Mouse (Mus musculus) C2C12 (cell line): ENCODE data around the gene Tubb4b. TPM values are rescaled to one million over a fixed set of nuclear protein-coding genes. Genes with fewer than 3 reads are reported as not detected.
"Not testable (repeated sequence)": the region's sequence is repeated elsewhere in the genome, so short reads cannot be mapped to it uniquely, and the experiment has no call there.

ENCODE experiments used
- H3K27me3 ChIP-seq: one replicate; pipeline ENCODE4 v1.6.1; 2011; ENCODE audit not compliant: control insufficient read depth, insufficient read depth, insufficient read length
- H3K36me3 ChIP-seq: one replicate; pipeline ENCODE4 v1.6.1; 2011; ENCODE audit not compliant: control insufficient read depth, insufficient read depth
- H3K4me3 ChIP-seq: one replicate; pipeline ENCODE4 v1.5.1; 2011; ENCODE audit warnings: mild to moderate bottlenecking, control low read depth; ENCODE audit not compliant: poor library complexity, insufficient read depth, severe bottlenecking
- H3K79me2 ChIP-seq: one replicate; pipeline ENCODE4 v1.6.1; 2011; ENCODE audit not compliant: control insufficient read depth, insufficient read depth
- H3K79me3 ChIP-seq: one replicate; pipeline ENCODE4 v1.6.1; 2011; ENCODE audit warnings: low read depth, control low read depth
- H3ac ChIP-seq: one replicate; pipeline ENCODE3; 2011; ENCODE audit warnings: low read depth; ENCODE audit not compliant: control insufficient read depth, insufficient read length
- CEBPB ChIP-seq: IDR thresholded peaks from one replicate; pipeline ENCODE4 v1.6.1; 2011; ENCODE audit warnings: low read depth, mild to moderate bottlenecking, control low read depth, moderate library complexity
- CTCF ChIP-seq: IDR thresholded peaks from one replicate; pipeline ENCODE4 v1.5.1; 2011; ENCODE audit not compliant: control insufficient read depth, insufficient read depth, insufficient read length
- FOSL1 ChIP-seq: IDR thresholded peaks from one replicate; pipeline ENCODE4 v1.8.0; 2011; ENCODE audit warnings: mild to moderate bottlenecking, low read length; ENCODE audit not compliant: poor library complexity, insufficient read depth, severe bottlenecking
- MAX ChIP-seq: IDR thresholded peaks from one replicate; pipeline ENCODE4 v1.6.1; 2011; ENCODE audit warnings: mild to moderate bottlenecking, control low read depth
- MYOD1 ChIP-seq: IDR thresholded peaks from one replicate; pipeline ENCODE4 v1.6.1; 2011; ENCODE audit warnings: low read depth; ENCODE audit not compliant: control insufficient read depth, insufficient read length
- MYOG ChIP-seq: IDR thresholded peaks from one replicate; pipeline ENCODE4 v1.6.1; 2011; ENCODE audit not compliant: control insufficient read depth, insufficient read length; ENCODE audit errors: extremely low read depth
- USF1 ChIP-seq: IDR thresholded peaks from one replicate; pipeline ENCODE4 v1.6.1; 2011; ENCODE audit warnings: low read depth, mild to moderate bottlenecking, control low read depth, moderate library complexity
- polyA plus RNA-seq: library from polyadenylated mRNA; unstranded; fragments of >200 nt; fragmentation: generic; extraction: Trizol; gene quantifications from one replicate; pipeline ENCODE4 v1.2.1, GENCODE M21; 2012; ENCODE audit warnings: missing spikeins

Gene Tubb4b
- polyA plus RNA-seq, 1 experiment = 800 TPM

GRCm38 (mm10) chr2:25262795-25263622, 38.5 kb upstream of the Tubb4b start:
- peaks cover 3% of the 10 kb centered on the region for H3K36me3 ChIP-seq
- H3K79me3 ChIP-seq = peaks cover 8% of the 10 kb centered on the region
- TF ChIP-seq CTCF (no peak), MAX (no peak), MYOG (no peak), FOSL1 (no peak), CEBPB (no peak), USF1 (no peak), MYOD1 (no peak)

GRCm38 (mm10) chr2:25262291-25262767, 37.8 kb upstream of the Tubb4b start, which contains the start of gene Tprn:
Gene Tprn, plus strand, starts transcription at chr2:25262618.
- H3K79me2 ChIP-seq = peaks cover 46% of the 10 kb centered on the region
- no peaks in the 10 kb centered on the region for H3K36me3 ChIP-seq
- peak within 1 kb of the TSS; percentile 82 for H3ac ChIP-seq
- H3K79me3 ChIP-seq = peaks cover 5% of the 10 kb centered on the region
- TF ChIP-seq USF1 = no peak
- TF ChIP-seq MAX = peak; percentile 49
- TF ChIP-seq CEBPB = no peak
- TF ChIP-seq CTCF = no peak
- H3K27me3 ChIP-seq = no peaks in the 10 kb centered on the region
- peak within 1 kb of the TSS; percentile 63 for H3K4me3 ChIP-seq

More at GRCm38 (mm10) chr2:25262795-25263622, 38.5 kb upstream of the Tubb4b start:
- H3ac ChIP-seq = peak overlapping the region; percentile 82
- peak overlapping the region; percentile 63 for H3K4me3 ChIP-seq
- peaks cover 51% of the 10 kb centered on the region for H3K79me2 ChIP-seq
- H3K27me3 ChIP-seq = no peaks in the 10 kb centered on the region

DNA sequence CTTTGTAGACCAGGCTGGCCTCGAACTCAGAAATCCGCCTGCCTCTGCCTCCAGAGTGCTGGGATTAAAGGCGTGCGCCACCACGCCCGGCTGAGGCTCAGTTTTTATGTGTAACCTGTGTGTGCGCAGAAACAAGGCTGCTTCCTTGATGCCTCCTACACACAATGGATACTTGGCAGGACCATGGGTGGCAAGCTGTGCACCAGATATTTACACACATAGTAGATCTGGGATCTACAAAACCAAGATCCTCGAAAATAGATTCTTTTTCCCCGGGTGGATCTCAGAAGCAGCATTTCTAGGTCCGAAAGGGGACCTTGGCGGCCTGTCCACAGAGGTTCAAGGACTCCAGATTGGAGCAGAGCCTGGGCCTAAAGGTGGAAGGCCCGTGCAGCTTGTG, 37.4 kb upstream of the Tubb4b start:
- Histone ChIP-seq H3K36me3 (no peaks in the 10 kb centered on the region), H3K27me3 (no peaks in the 10 kb centered on the region), H3ac (no peak overlapping the region), H3K79me2 (peaks cover 43% of the 10 kb centered on the region), H3K4me3 (peak overlapping the region; percentile 15), H3K79me3 (peaks cover 5% of the 10 kb centered on the region)
- TF ChIP-seq MYOG (no peak), FOSL1 (no peak), MYOD1 (no peak), USF1 (no peak), CTCF (no peak), MAX (no peak), CEBPB (no peak)

GRCm38 (mm10) chr2:25258887-25259286, 34.4 kb upstream of the Tubb4b start:
- no peaks in the 10 kb centered on the region for H3K27me3 ChIP-seq
- H3K79me3 ChIP-seq = peaks cover 17% of the 10 kb centered on the region
- H3K36me3 ChIP-seq = no peaks in the 10 kb centered on the region
- peaks cover 39% of the 10 kb centered on the region for H3K79me2 ChIP-seq
- no peak overlapping the region for H3ac ChIP-seq
- no peak overlapping the region for H3K4me3 ChIP-seq
- TF ChIP-seq CEBPB = no peak
- TF ChIP-seq MYOG = no peak
- TF ChIP-seq MYOD1 = no peak
- no peak for TF ChIP-seq USF1
- no peak for TF ChIP-seq FOSL1
- TF ChIP-seq CTCF = no peak
- TF ChIP-seq MAX = no peak

GRCm38 (mm10) chr2:25257250-25257649, 32.7 kb upstream of the Tubb4b start:
- H3K36me3 ChIP-seq, H3ac ChIP-seq, H3K4me3 ChIP-seq, H3K27me3 ChIP-seq: not testable (repeated sequence)
- Histone ChIP-seq H3K79me3 (peaks cover 18% of the 10 kb centered on the region), H3K79me2 (peaks cover 31% of the 10 kb centered on the region)

- H3K79me3 ChIP-seq = peaks cover 18% of the 10 kb centered on the region
- H3ac ChIP-seq, H3K27me3 ChIP-seq: not testable (repeated sequence)
- peak overlapping the region; percentile 96 for H3K4me3 ChIP-seq
- peaks cover 31% of the 10 kb centered on the region for H3K79me2 ChIP-seq
- peaks cover 11% of the 10 kb centered on the region for H3K36me3 ChIP-seq
These were observed 32.1 kb upstream of the Tubb4b start for GRCm38 (mm10) chr2:25256443-25257109.
